Mouse (Mus musculus): Measurements from ENCODE around the gene Slc4a11. TPM values are rescaled to one million over a fixed set of nuclear protein-coding genes. Genes with fewer than 3 reads are reported as not detected.
A peak's percentile ranks its signal among the peaks of the same experiment; 100 is the strongest.

Gene Slc4a11
- polyA plus RNA-seq, 1 experiment from 2014 or later, result 0.60 TPM

DNA sequence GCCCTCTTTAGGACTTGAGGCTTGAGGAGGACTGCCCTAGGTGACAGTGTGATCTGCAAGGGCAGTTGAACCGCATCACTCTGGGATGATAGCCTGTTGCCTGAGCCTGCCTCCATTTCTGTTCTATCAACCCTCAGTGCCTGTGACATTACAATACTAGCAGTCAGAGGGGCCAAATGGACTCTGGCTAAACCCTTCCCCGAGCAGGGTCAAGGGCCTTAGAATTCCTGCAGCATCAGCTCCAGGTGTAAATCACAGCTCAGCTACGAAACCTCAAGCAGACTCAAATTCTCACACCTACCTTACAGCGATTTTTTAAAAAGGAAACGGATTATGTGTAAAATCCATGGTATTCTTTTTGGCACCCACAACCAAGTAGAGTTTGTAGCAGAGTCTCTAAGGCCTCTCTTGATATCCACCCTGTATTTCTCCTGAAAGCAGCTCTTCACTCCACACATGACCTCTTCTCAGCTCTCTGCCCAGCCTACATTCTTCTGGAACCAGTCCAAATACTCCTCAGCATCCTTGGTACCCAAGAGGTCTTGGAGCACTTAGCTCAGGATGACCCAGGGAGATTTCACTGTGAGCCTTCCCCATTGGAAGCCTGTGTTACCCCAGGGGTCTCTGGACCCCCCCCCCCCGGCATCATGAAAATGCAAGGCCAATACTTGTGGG is 55.8 kb downstream of the Slc4a11 start:
- no peaks in the 10 kb centered on the region for H3K36me3 ChIP-seq
- H3K4me1 ChIP-seq, result peaks cover 20% of the 10 kb centered on the region
- 42% methylated on average over 6 of the region's 6 CpGs for WGBS
- DNase-seq (ENCODE audit: low spot score), result no peak
- H3K27ac ChIP-seq, result no peak overlapping the region
- H3K4me3 ChIP-seq, result peak overlapping the region; percentile 79; the same call in 1 of the 2 replicates
- no peaks in the 10 kb centered on the region for H3K9me3 ChIP-seq (replicated peaks)
- peaks cover 56% of the 10 kb centered on the region for H3K27me3 ChIP-seq (ENCODE audit: low read depth, poor library complexity, severe bottlenecking)

DNA sequence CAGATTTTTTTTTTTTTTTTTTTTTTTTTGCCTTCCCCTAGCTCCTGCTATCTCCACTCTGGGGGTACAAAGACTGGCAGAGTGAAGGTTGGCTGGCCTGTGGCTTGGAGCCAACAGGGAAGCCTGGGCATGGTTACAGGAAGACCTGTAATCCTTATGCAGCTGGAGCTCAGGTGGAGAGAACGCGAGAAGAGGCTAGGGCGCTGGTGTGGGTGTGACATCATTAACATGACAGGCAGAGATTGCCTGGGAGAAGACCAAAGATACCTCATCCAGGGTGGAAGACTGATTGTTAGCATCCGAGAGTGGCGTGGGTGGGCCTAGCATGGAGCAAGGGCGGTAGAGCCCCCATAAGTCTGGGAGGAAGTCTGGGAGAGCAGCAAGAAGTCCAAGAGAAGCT is 58.0 kb downstream of the Slc4a11 start:
- H3K4me3 ChIP-seq, result no peak overlapping the region
- peaks cover 79% of the 10 kb centered on the region for H3K27me3 ChIP-seq (ENCODE audit: low read depth, poor library complexity, severe bottlenecking)
- WGBS, result 70% methylated on average over 6 of the region's 6 CpGs

DNA sequence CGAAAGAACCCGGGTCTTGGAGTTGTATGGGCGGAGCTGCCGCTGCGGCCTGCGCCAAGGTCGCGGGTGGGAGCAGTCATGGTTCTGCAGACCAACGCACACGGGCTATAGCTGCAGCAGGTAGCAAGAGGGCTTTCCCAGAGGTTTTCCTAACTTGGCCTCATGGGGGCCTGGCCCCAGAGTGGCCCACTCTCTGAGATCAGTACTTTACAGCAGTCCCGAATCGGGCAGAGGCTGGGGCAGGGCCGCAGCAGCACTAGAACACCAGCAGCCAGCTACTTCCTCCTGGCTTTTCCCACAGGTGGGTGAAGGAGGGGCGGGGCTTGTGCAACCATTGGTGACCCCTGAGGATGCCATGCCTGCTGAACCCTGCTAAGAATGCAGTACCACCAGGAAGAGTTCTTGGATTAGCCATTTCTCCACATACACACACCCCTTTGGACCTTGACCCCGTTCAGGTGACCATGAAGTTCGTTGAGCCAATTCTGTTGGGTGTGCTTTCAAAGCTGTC is 59.2 kb downstream of the Slc4a11 start:
- Histone ChIP-seq H3K27me3 (ENCODE audit: low read depth, poor library complexity, severe bottlenecking) (peaks cover 90% of the 10 kb centered on the region), H3K9me3 (replicated peaks) (no peaks in the 10 kb centered on the region), H3K27ac (no peak overlapping the region), H3K4me1 (peaks cover 48% of the 10 kb centered on the region), H3K36me3 (no peaks in the 10 kb centered on the region), H3K4me3 (no peak overlapping the region)
- 25% methylated on average over 16 of the region's 16 CpGs for WGBS
- DNase-seq (ENCODE audit: low spot score), result no peak

More for the DNA sequence above, 58.0 kb downstream of the Slc4a11 start:
- peaks cover 39% of the 10 kb centered on the region for H3K4me1 ChIP-seq
- DNase-seq (ENCODE audit: low spot score), result no peak
- no peak overlapping the region for H3K27ac ChIP-seq
- H3K36me3 ChIP-seq, result no peaks in the 10 kb centered on the region
- H3K9me3 ChIP-seq (replicated peaks), result no peaks in the 10 kb centered on the region

GRCm38 (mm10) chr2:130635847-130636246 is 61.5 kb downstream of the Slc4a11 start:
- H3K9me3 ChIP-seq (replicated peaks), result no peaks in the 10 kb centered on the region
- WGBS, result 9% methylated on average over 21 of the region's 21 CpGs
- H3K4me3 ChIP-seq, result peak overlapping the region; percentile 58
- H3K4me1 ChIP-seq, result peaks cover 38% of the 10 kb centered on the region
- no peaks in the 10 kb centered on the region for H3K36me3 ChIP-seq
- H3K27me3 ChIP-seq (ENCODE audit: low read depth, poor library complexity, severe bottlenecking), result peaks cover 81% of the 10 kb centered on the region
- DNase-seq (ENCODE audit: low spot score), result peak; percentile 51
- H3K27ac ChIP-seq, result no peak overlapping the region

DNA sequence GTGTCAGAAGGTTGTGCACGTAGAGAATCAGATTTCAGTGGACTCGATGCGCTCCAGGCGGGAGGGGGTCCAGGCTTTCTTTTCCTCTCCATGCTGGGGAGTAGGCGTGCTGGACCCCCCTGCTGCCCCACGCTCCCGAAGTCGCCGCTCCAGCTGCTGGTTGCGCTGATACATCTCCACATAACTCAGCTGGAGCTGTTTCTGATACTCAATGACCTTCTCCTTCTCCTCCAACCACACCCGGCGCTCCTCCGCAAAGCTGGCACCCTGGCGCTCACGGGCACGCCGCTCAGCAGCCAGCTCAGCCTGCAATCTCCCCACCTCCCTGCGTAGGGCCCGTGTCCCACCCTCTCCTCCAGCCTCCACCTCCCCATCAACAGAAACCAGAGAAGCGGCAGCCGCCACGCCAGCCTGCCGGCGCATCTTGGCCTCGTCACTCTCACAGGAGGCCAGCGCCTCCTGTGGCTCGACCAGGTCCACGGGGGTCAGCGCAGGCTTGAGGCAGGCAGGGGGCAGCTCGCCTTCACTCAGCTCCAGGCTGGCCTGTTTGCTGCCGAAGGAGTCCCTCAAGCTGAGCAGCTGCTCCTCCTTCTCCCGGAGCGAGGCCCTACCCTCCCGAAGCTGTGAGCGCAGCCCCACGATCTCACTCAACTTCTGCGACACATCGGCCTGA is 62.4 kb downstream of the Slc4a11 start:
- Histone ChIP-seq H3K36me3 (no peaks in the 10 kb centered on the region), H3K9me3 (replicated peaks) (no peaks in the 10 kb centered on the region), H3K4me1 (peaks cover 41% of the 10 kb centered on the region), H3K27ac (peak overlapping the region; percentile 73), H3K4me3 (peak overlapping the region; percentile 58), H3K27me3 (ENCODE audit: low read depth, poor library complexity, severe bottlenecking) (peaks cover 71% of the 10 kb centered on the region)
- peak; percentile 78 for DNase-seq (ENCODE audit: low spot score)
- under 1% methylated on average over 38 of the region's 38 CpGs for WGBS

Other genes starting within 250 kb of the Slc4a11 start
- gene Ptpra, start 247.2 kb downstream of the Slc4a11 start, polyA plus RNA-seq (2016; fragmentation: Nextera tagmentation; extraction: Ambion mirVana), result 73.2 and 85.5 TPM in 2 replicates
- gene Mrps26, start 133.8 kb downstream of the Slc4a11 start, polyA plus RNA-seq (2016; fragmentation: Nextera tagmentation; extraction: Ambion mirVana), result 87.3 and 95.6 TPM in 2 replicates
- not detected in 2 replicates for gene Oxt, start 121.3 kb downstream of the Slc4a11 start, polyA plus RNA-seq (2016; fragmentation: Nextera tagmentation; extraction: Ambion mirVana)
- not detected in 2 replicates for gene Avp, start 115.0 kb downstream of the Slc4a11 start, polyA plus RNA-seq (2016; fragmentation: Nextera tagmentation; extraction: Ambion mirVana)
- gene Fastkd5, start 67.5 kb downstream of the Slc4a11 start, polyA plus RNA-seq (2016; fragmentation: Nextera tagmentation; extraction: Ambion mirVana), result 22.3 and 23.4 TPM in 2 replicates
- gene Ubox5, start 67.5 kb downstream of the Slc4a11 start, polyA plus RNA-seq (2016; fragmentation: Nextera tagmentation; extraction: Ambion mirVana), result 22.7 and 22.9 TPM in 2 replicates
- gene Lzts3, start 54.7 kb downstream of the Slc4a11 start, polyA plus RNA-seq (2016; fragmentation: Nextera tagmentation; extraction: Ambion mirVana), result 2.4 and 2.7 TPM in 2 replicates
- gene Ddrgk1, start 32.9 kb downstream of the Slc4a11 start, polyA plus RNA-seq (2016; fragmentation: Nextera tagmentation; extraction: Ambion mirVana), result 43.8 and 44.8 TPM in 2 replicates
- gene Itpa, start 29.9 kb downstream of the Slc4a11 start, polyA plus RNA-seq (2016; fragmentation: Nextera tagmentation; extraction: Ambion mirVana), result 150 and 154 TPM in 2 replicates
- gene 4930402H24Rik, start 208.9 kb upstream of the Slc4a11 start, polyA plus RNA-seq (2016; fragmentation: Nextera tagmentation; extraction: Ambion mirVana), result 16.2 and 20.5 TPM in 2 replicates
- 5.7 and 6.9 TPM in 2 replicates for gene Atrn, start 209.0 kb upstream of the Slc4a11 start, polyA plus RNA-seq (2016; fragmentation: Nextera tagmentation; extraction: Ambion mirVana)

All from limb, embryonic 10.5 days (tissue).